Mouse (Mus musculus): Measurements from ENCODE around the gene Vcl. TPM values are rescaled to one million over a fixed set of nuclear protein-coding genes. Genes with fewer than 3 reads are reported as not detected.

Vcl gene
- polyA plus RNA-seq, 1 experiment: 494 TPM

- Histone ChIP-seq H3K27ac (ENCODE audit: insufficient read depth, low read length) (no peak overlapping the region), H3K4me1 (ENCODE audit: control insufficient read depth, insufficient read depth, low read length) (no peaks in the 10 kb centered on the region), H3K4me3 (ENCODE audit: insufficient read depth, low read length) (no peak overlapping the region)
- TF ChIP-seq POLR2A (IDR thresholded peaks at IDR 0.05; ENCODE audit: low read depth, low read length): no peak
- TF ChIP-seq CTCF (IDR thresholded peaks at IDR 0.05; ENCODE audit: borderline replicate concordance, insufficient read depth, low read length): no peak
These were observed 65.3 kb downstream of the Vcl start for GRCm38 (mm10) chr14:20994475-20994874.

- Histone ChIP-seq H3K4me1 (ENCODE audit: control insufficient read depth, insufficient read depth, low read length) (no peaks in the 10 kb centered on the region), H3K4me3 (ENCODE audit: insufficient read depth, low read length) (no peak overlapping the region), H3K27ac (ENCODE audit: insufficient read depth, low read length) (no peak overlapping the region)
- TF ChIP-seq CTCF (IDR thresholded peaks at IDR 0.05; ENCODE audit: borderline replicate concordance, insufficient read depth, low read length): no peak
- TF ChIP-seq POLR2A (IDR thresholded peaks at IDR 0.05; ENCODE audit: low read depth, low read length): no peak
These were observed 66.3 kb downstream of the Vcl start for GRCm38 (mm10) chr14:20995497-20995896.

- Histone ChIP-seq H3K4me1 (ENCODE audit: control insufficient read depth, insufficient read depth, low read length) (no peaks in the 10 kb centered on the region), H3K27ac (ENCODE audit: insufficient read depth, low read length) (no peak overlapping the region), H3K4me3 (ENCODE audit: insufficient read depth, low read length) (no peak overlapping the region)
- TF ChIP-seq CTCF (IDR thresholded peaks at IDR 0.05; ENCODE audit: borderline replicate concordance, insufficient read depth, low read length): no peak
- TF ChIP-seq POLR2A (IDR thresholded peaks at IDR 0.05; ENCODE audit: low read depth, low read length): no peak
These were observed 67.2 kb downstream of the Vcl start for GRCm38 (mm10) chr14:20996361-20996760.

GRCm38 (mm10) chr14:20997548-20997947 is 68.3 kb downstream of the Vcl start:
- Histone ChIP-seq H3K4me1 (ENCODE audit: control insufficient read depth, insufficient read depth, low read length) (no peaks in the 10 kb centered on the region), H3K4me3 (ENCODE audit: insufficient read depth, low read length) (no peak overlapping the region), H3K27ac (ENCODE audit: insufficient read depth, low read length) (no peak overlapping the region)
- TF ChIP-seq POLR2A (IDR thresholded peaks at IDR 0.05; ENCODE audit: low read depth, low read length): no peak
- no peak for TF ChIP-seq CTCF (IDR thresholded peaks at IDR 0.05; ENCODE audit: borderline replicate concordance, insufficient read depth, low read length)

- TF ChIP-seq CTCF (IDR thresholded peaks at IDR 0.05; ENCODE audit: borderline replicate concordance, insufficient read depth, low read length) (no peak), POLR2A (IDR thresholded peaks at IDR 0.05; ENCODE audit: low read depth, low read length) (no peak)
- Histone ChIP-seq H3K4me1 (ENCODE audit: control insufficient read depth, insufficient read depth, low read length) (no peaks in the 10 kb centered on the region; the same call in 1 of the 2 replicates), H3K4me3 (ENCODE audit: insufficient read depth, low read length) (no peak overlapping the region), H3K27ac (ENCODE audit: insufficient read depth, low read length) (no peak overlapping the region)
These were observed 70.4 kb downstream of the Vcl start for GRCm38 (mm10) chr14:20999617-21000016.

DNA sequence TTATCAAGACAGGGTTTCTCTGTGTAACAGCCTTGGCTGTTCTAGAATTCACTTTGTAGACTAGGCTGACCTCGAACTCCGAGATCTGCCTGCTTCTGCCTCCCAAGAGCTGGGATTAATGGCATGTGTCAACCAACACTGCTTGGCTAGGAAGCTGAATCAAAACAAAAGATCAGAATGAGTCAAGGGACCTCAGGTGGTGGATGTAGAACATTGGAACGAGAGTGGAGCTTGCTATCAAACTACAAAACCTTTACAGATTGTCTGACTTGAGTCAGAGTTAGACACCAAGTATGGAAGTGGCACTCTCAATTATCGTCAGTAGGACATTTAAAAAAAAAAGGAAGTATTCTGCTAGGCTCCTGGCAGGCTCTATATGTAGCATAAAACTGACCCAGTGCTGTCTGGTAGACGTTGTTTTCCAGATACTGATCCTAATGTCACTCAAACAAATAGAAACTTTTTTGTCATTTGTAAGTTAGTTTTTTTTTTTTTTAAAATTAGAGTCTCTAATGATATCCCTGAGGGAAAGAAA is 84.7 kb downstream of the Vcl start:
- no peak overlapping the region for H3K4me3 ChIP-seq (ENCODE audit: insufficient read depth, low read length)
- TF ChIP-seq CTCF (IDR thresholded peaks at IDR 0.05; ENCODE audit: borderline replicate concordance, insufficient read depth, low read length) (no peak), POLR2A (IDR thresholded peaks at IDR 0.05; ENCODE audit: low read depth, low read length) (no peak)
- no peak overlapping the region for H3K27ac ChIP-seq (ENCODE audit: insufficient read depth, low read length)
- no peaks in the 10 kb centered on the region for H3K4me1 ChIP-seq (ENCODE audit: control insufficient read depth, insufficient read depth, low read length)

GRCm38 (mm10) chr14:21017871-21018270 is 88.7 kb downstream of the Vcl start:
- no peaks in the 10 kb centered on the region for H3K4me1 ChIP-seq (ENCODE audit: control insufficient read depth, insufficient read depth, low read length)
- no peak for TF ChIP-seq POLR2A (IDR thresholded peaks at IDR 0.05; ENCODE audit: low read depth, low read length)
- TF ChIP-seq CTCF (IDR thresholded peaks at IDR 0.05; ENCODE audit: borderline replicate concordance, insufficient read depth, low read length): no peak
- no peak overlapping the region for H3K4me3 ChIP-seq (ENCODE audit: insufficient read depth, low read length)
- no peak overlapping the region for H3K27ac ChIP-seq (ENCODE audit: insufficient read depth, low read length)

- TF ChIP-seq POLR2A (IDR thresholded peaks at IDR 0.05; ENCODE audit: low read depth, low read length) (no peak), CTCF (IDR thresholded peaks at IDR 0.05; ENCODE audit: borderline replicate concordance, insufficient read depth, low read length) (no peak)
- H3K4me3 ChIP-seq (ENCODE audit: insufficient read depth, low read length): no peak overlapping the region
- H3K4me1 ChIP-seq (ENCODE audit: control insufficient read depth, insufficient read depth, low read length): no peaks in the 10 kb centered on the region
- no peak overlapping the region for H3K27ac ChIP-seq (ENCODE audit: insufficient read depth, low read length)
These were observed 89.8 kb downstream of the Vcl start for GRCm38 (mm10) chr14:21018977-21019376.

GRCm38 (mm10) chr14:21020435-21020834 is 91.2 kb downstream of the Vcl start:
- Histone ChIP-seq H3K4me3 (ENCODE audit: insufficient read depth, low read length) (no peak overlapping the region), H3K27ac (ENCODE audit: insufficient read depth, low read length) (no peak overlapping the region)
- TF ChIP-seq CTCF (IDR thresholded peaks at IDR 0.05; ENCODE audit: borderline replicate concordance, insufficient read depth, low read length) (no peak), POLR2A (IDR thresholded peaks at IDR 0.05; ENCODE audit: low read depth, low read length) (no peak)

GRCm38 (mm10) chr14:21027542-21027941 is 98.3 kb downstream of the Vcl start:
- Histone ChIP-seq H3K4me3 (ENCODE audit: insufficient read depth, low read length) (no peak overlapping the region), H3K27ac (ENCODE audit: insufficient read depth, low read length) (no peak overlapping the region), H3K4me1 (ENCODE audit: control insufficient read depth, insufficient read depth, low read length) (peaks cover 4% of the 10 kb centered on the region; the same call in 1 of the 2 replicates)
- no peak for TF ChIP-seq CTCF (IDR thresholded peaks at IDR 0.05; ENCODE audit: borderline replicate concordance, insufficient read depth, low read length)
- TF ChIP-seq POLR2A (IDR thresholded peaks at IDR 0.05; ENCODE audit: low read depth, low read length): no peak

More at GRCm38 (mm10) chr14:21020435-21020834, 91.2 kb downstream of the Vcl start:
- H3K4me1 ChIP-seq (ENCODE audit: control insufficient read depth, insufficient read depth, low read length): no peaks in the 10 kb centered on the region

Measured in embryonic fibroblast, embryonic 13.5 days (primary cell).